Mouse (Mus musculus) cerebellum, postnatal 25 days (tissue): ENCODE results near the gene Hyal3.
A peak's percentile ranks its signal among the peaks of the same experiment; 100 is the strongest.

Experiments used
- DNase-seq, 2 experiments: peaks; one replicate each; pipeline ENCODE4 v3.0.0; 2021; ENCODE audit warnings: mixed read lengths in 2 of 2

The Hyal3 gene

DNA sequence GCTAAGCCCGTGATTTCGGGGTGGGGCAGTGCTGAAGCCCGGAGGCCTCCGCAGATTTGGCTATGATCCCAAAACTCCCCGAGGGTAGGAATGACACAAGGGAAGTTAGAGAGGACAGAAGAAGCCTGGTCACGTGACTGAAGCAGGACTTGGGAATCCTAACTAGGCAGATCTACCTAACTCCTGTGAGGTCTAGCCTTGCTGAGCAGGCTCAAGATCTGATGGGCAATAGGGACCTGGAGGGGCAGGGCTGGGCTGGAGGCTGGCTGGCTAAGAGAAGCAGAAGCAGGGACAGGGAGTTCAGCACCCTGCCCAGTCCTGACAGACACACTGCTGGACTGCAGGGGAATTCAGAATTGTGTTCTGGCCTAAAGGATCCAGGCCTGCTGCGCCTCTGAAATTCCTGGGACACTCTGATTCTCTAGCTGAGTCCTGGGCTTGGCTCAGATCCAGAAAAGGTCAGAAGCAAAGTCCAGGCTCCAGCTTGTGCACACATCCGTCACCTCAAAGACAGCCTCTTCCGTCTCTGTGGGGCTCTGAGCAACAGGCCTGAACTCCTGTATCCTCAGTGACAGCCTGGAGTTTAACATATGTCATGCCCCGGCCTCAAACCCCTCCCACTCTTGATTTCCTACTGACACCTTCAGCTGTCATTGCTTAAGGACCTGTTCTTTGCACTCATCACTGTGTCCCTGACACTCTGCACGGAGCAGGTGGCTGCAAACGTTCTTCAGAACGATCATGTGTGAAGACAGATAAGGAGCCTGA lies 38.3 kb downstream of the Hyal3 start:
- peak in 1 of 2 experiments; percentile 49 for DNase-seq

GRCm38 (mm10) chr9:107619546-107619879 lies 38.9 kb downstream of the Hyal3 start:
- DNase-seq = no peak

- peak in 1 of 2 experiments; percentile 54 for DNase-seq
Measured at GRCm38 (mm10) chr9:107620954-107621353, 40.3 kb downstream of the Hyal3 start.

DNA sequence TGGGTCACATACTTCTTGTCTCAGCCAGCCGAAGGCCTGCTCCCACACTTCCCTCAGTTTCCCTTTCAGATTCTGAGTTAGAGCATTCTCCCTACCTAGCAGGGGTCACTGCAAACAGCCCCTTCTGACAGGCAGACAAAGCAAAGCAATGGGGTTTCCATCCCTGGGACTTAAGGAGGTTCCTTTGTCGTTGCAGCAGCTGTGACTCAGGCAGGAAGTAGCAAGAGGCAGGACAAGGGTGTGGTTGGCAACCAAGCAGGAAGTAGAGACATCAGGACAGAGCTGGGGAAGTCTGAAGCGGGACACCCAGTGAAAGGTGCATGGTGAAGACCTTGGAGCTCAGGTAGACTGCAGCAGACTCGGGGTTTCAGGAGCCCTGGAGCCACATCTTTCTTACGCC lies 43.9 kb downstream of the Hyal3 start:
- DNase-seq = no peak

DNA sequence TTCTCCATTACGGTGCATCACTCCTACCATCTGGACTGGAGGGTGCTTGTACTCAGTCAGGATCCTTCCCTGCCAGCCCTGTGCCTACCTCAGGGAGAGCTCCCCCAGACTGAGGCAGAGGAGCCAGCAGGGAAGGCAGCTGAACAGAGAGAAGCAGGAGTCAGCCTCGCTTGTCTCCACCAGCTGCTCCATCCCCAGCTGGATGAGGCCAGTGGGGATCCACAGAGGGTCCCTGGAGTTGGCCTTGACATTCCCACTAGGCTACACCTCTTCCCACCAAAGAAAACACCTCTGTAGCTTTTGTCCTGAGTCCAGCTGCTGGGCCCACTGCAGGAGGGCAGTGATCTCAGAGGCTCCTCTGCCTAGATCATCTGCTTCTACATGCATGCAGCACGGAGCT lies 44.3 kb downstream of the Hyal3 start:
- DNase-seq = no peak

- peak in 1 of 2 experiments; percentile 36 for DNase-seq
Measured at GRCm38 (mm10) chr9:107625351-107626128, 44.9 kb downstream of the Hyal3 start.

- peak in 1 of 2 experiments; percentile 33 for DNase-seq
Measured at GRCm38 (mm10) chr9:107626158-107626843, 45.7 kb downstream of the Hyal3 start.

DNA sequence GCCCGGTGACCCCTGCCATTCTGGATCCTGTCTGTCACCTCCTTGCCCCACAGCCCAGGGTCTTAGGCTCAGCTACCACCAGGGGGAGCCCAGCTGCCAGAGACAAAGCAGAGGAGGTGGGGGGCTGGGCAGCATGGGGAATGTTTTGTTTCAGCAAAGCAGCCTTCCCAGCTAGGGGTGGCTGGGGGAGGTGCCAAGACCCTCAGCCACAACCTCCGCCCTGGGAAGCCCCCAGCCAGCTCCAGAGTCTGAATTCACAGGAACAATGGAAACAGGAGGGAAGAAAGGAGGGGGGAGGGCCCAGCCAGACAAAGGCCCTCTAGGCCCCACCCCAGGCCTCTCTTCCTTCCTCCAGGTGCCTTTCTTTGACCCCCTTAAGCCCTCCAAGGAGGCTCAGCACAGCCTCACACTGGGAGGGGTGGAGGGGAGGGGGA lies 46.2 kb downstream of the Hyal3 start:
- DNase-seq = peak; percentile 75 to 85

DNA sequence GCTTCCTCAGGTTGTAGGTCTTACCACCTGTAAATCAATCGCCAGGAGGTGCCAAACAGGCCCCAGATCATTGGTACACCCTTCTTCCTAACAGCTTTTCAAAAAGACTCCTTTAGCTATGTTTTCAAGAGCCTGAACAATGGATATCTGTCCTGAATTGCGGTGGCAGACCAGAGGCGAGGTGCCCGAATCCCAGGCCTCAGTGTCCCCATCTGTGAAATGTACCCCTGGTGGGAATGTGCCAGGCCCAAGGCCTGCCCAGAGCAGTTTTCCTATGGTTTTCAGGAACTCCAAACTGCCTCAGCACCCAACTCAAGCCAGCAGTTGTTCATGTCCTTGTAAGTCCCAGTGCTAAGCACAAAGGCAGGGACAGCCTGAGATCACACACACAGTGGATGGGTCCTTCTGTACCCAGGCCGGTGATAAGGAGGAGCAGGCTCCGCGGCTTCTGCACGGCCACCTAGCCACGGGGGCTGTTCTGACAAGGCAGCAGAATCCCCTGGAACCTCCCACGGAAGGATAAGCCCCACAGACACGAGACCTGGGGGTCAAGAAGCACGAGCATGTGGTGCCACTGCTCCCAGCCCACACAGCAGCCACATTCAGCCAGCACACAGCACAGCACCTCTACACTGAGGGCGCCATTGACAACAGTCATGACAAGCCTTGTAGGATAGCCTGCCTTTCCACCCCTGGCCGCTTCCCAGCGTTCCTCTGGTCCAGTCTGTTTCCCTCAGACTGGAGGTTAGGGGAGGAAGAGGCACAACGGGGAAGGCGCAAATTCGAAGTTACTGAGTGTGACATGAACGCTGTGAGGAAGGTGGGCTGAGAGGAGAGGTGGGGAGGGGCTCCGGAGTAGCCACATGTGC lies 47.0 kb downstream of the Hyal3 start:
- peak in 1 of 2 experiments; percentile 36 for DNase-seq

GRCm38 (mm10) chr9:107628721-107629410 lies 48.2 kb downstream of the Hyal3 start:
- DNase-seq = peak in 1 of 2 experiments; percentile 33

DNA sequence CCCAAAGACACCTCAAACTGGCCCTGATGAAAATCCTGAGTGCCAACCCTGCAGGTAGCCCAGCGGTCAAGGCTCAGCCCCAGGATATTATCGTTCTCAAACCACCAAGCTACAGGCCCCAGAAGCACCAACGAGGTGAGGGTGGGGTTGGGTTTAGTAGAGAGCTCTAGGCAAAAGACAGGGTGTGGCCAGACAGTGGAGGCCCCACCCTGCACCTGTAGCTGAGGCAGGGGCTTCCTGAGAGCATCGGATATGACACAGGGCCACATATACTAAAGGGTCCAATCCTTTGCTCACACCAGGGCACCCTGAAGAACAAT lies 48.8 kb downstream of the Hyal3 start:
- DNase-seq = no peak

DNA sequence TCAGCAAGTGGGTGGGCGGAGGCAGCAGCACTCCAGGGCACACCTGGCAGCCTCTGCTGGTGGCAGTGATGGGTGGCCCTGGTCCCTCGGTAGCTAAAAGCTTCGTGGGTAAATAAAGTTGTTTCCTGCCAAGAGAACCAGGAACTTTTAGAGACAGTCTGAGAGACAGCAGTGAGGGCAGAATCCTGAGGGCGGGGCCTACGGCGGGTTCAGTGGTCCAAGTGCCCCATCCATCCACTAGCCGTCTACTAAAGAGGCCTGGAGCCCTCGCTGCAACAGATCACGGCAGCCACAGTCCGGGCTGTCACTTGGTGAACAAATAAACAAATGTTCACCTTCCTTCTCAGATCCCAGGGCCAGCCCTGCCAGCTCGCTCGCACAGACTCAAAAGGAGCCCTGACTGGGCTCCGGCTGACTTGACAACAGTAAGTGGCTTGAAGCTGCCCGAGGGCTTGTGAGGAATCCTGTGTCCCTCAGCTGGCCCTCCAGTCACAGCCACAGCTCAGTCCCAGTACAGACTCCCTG lies 49.3 kb downstream of the Hyal3 start:
- DNase-seq = no peak

DNA sequence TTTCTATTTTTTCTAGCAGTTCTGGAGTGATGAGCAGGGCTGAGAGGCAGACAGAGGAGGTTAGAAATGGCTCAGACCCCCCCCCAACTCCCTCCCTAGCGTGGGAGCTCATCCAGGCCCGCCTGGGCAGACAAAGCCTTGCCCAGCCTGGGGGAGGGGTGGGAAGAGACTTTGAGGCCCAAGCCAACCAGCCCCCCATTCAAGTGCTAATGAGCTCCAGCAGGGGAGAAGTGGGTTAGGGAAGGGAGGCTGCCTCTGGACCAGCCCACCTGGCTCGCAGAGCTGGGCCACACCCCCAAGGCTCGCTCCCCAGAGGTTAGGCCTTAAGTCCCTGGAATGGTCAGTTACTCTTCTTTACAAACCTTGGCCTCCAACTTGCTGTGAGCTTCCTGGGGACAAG lies 50.0 kb downstream of the Hyal3 start:
- peak in 1 of 2 experiments; percentile 46 for DNase-seq

DNA sequence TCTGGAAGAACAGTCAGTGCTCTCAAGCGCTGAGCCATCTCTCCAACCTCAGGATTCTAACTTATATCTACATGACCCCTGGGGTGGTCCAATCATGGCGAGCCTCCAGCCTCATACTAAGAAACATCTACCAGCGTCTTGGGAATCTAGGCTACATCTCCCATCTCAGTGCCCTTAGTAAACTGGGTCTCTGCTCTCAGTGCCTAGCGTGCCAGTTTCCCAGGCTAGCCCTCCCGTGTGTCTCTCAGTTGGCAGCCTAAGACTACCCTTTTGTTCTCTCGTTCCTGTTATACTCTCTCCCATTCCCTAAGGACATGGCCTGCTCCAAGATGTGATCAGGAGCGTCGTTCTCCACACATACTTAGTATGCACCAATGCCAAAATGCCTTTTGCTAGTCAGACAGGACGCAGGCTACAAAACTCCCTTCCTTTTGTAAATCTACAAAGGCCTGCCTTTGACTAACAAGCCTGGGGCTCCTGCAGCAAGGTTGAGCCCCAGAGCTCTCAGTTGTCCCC lies 50.8 kb downstream of the Hyal3 start:
- no peak for DNase-seq

- DNase-seq = no peak
Measured at GRCm38 (mm10) chr9:107631861-107632260, 51.2 kb downstream of the Hyal3 start.

- DNase-seq = peak in 1 of 2 experiments; percentile 48
Measured at GRCm38 (mm10) chr9:107632478-107632877, 51.9 kb downstream of the Hyal3 start.

GRCm38 (mm10) chr9:107633091-107633660 lies 52.6 kb downstream of the Hyal3 start:
- peak; percentile 65 to 68 for DNase-seq

DNA sequence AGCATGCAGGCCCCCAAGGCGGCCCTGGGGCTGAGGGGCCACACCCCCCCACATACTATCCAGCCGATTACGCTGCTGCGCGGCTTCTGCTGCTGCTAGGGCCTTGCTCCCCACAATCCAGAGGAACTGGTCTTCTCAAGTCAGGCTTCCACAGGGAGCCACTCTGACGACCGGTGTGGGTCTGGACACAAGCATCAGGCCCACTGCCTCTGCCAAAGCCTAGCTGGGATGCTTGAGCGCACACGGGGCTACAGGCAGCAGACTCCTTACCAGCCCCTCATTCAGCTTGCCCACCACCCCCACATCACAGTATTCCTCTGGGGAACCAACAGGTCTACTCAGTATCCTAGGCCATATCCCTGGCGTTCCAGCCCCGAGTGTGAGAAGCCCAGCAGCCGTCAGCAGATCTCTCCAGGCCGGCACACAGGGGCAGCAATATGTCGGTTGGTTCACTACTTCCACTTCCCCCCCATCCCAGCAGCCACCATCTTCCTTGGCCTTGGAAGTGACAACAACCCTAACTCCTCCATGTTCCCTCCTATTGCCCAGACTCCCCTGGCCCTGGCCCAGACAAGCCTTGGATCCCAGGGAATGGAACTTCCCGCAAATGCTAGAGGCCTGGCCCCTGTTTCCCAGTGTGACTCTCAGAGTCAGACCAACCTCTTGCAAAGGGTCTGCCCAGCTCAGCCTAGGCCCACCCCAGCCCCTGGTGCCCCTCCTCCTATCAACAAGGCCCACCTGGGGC lies 53.2 kb downstream of the Hyal3 start:
- DNase-seq = peak; percentile 53 to 55

DNA sequence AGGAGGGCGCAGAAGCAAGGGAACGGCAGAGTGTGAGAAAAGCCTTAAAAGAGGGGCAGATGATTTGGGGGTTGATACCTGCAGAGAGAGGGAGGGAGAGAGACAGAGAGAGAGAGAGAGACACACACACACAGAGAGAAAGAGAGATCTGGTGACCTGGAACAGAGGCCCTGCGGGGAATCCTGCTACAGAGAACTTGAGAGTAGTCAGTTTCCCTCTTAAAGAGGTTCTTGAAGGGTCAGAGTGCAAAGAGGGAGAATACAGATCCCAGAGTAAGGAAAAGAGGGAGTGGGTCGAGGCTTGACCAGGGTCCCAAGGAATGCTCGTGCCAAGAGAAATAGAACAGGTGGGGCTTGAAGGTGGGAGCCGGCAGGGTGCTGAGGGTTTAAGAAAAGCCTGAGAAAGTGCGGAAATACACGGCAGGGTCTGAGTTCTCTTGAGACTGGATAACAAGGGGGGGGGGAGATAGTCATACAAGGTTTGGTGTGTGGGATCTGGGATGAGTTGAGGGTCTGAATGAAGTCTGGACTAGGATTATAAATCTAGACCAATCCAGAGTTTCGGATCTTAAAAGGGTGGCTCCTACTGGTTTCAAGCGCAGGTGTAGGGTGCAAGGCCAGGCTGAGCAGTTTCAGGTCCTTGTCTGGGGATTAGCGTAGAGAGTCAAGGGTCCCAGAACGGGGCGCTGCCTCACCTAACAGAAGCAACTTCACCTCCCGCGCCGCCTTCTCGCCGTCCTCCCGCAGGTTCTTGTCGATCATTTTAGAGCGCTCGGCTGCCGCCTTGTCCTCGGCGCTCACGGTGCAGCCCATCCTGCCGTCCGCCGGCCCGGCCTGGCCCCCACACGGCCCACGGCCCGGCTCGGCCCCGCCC lies 54.0 kb downstream of the Hyal3 start:
- DNase-seq = no peak
